Mouse (Mus musculus) heart, embryonic 14.5 days (tissue): Measurements from ENCODE around the gene Mamdc2. TPM values are rescaled to one million over a fixed set of nuclear protein-coding genes. Genes with fewer than 3 reads are reported as not detected.

Source experiments
- ATAC-seq: fragments of 200-750 bp; cut with Nextera tagmentation; 2 replicates; pipeline ENCODE4 v1.8.0; 2017; ENCODE audit warnings: low read depth, moderate TSS enrichment; ENCODE audit not compliant: insufficient number of reproducible peaks, insufficient read depth, low FRiP score
- H3K27ac ChIP-seq, 2 experiments: fragments of 200-500 bp in 1 of 2; fragments of 300-500 bp in 1 of 2; sonication (generic) in 1 of 2; replicated peaks in 1 of 2; 2 replicates each; pipeline ENCODE4 v1.5.1; 2012 to 2014; ENCODE audit warnings: low read depth in 2 of 2, low read length in 2 of 2, control low read depth in 1 of 2, mild to moderate bottlenecking in 1 of 2, mixed read lengths in 1 of 2; ENCODE audit not compliant: control insufficient read depth in 1 of 2, insufficient read depth in 1 of 2
- H3K27me3 ChIP-seq: fragments of 300-500 bp; sonication (generic); 2 replicates; pipeline ENCODE4 v1.6.1; 2014; ENCODE audit warnings: mild to moderate bottlenecking, low read length, control low read depth; ENCODE audit not compliant: control insufficient read depth, insufficient read depth
- H3K36me3 ChIP-seq: fragments of 300-500 bp; sonication (generic); 2 replicates; pipeline ENCODE4 v1.6.1; 2014; ENCODE audit warnings: mild to moderate bottlenecking, control low read depth, low read length, mixed read lengths; ENCODE audit not compliant: control insufficient read depth, insufficient read depth
- H3K4me1 ChIP-seq, 2 experiments: fragments of 200-500 bp in 1 of 2; fragments of 300-500 bp in 1 of 2; sonication (generic) in 1 of 2; 2 replicates each; pipeline ENCODE4 v1.6.1; 2012 to 2014; ENCODE audit warnings: low read length in 2 of 2, control low read depth in 1 of 2, mixed read lengths in 1 of 2; ENCODE audit not compliant: control insufficient read depth in 2 of 2, insufficient read depth in 2 of 2
- H3K4me2 ChIP-seq: fragments of 300-500 bp; sonication (generic); 2 replicates; pipeline ENCODE4 v1.6.1; 2014; ENCODE audit warnings: mild to moderate bottlenecking, low read length
- H3K4me3 ChIP-seq, 2 experiments: fragments of 200-500 bp in 1 of 2; fragments of 300-500 bp in 1 of 2; sonication (generic) in 1 of 2; 2 replicates each; pipeline ENCODE4 v1.5.1; 2012 to 2014; ENCODE audit warnings: low read length in 2 of 2, mild to moderate bottlenecking in 2 of 2, control low read depth in 1 of 2, low read depth in 1 of 2, moderate library complexity in 1 of 2; ENCODE audit not compliant: control insufficient read depth in 1 of 2, insufficient read depth in 1 of 2
- H3K9ac ChIP-seq: fragments of 300-500 bp; sonication (generic); 2 replicates; pipeline ENCODE4 v1.6.1; 2014; ENCODE audit warnings: mild to moderate bottlenecking, low read length
- H3K9me3 ChIP-seq: fragments of 300-500 bp; sonication (generic); 2 replicates; pipeline ENCODE4 v1.6.1; 2016; ENCODE audit warnings: low read length, control low read depth; ENCODE audit not compliant: control insufficient read depth
- WGBS: fragments of 180-500 bp; shearing (Covaris S2); extraction: QIAGEN DNeasy Blood & Tissue Kit; methylation state at CpG from one replicate; pipeline ENCODE4 v1.1.7; 2014; 5-methylcytosine and 5-hydroxymethylcytosine counted together
- polyA plus RNA-seq: library from polyadenylated mRNA; unstranded; fragments of >200 nt; fragmentation: Nextera tagmentation; extraction: Ambion mirVana; gene quantifications from 2 replicates; pipeline ENCODE4 v1.2.1, GENCODE M21; 2014

Gene Mamdc2
- polyA plus RNA-seq, 1 experiment from 2014 or later, result 1.7 TPM

DNA sequence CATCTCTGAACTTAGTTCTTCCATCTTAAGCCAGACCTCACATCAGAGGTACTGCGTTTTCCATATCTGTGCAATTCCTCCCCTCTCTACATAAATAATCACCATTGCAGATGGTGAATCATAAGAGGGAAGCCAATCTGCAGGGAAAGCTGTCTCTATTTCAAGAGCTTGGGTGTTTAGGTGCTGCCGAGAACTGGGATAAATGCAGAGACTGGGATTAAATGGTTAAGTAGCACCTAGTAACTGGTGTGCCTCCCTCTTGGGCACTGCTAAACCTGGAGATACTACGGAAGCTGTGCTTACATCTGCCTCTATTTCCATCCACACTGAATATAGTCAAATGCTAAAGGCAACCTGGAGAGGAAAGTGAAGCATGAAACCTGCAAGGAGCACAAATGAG, 148.3 kb downstream of the Mamdc2 start:
- ATAC-seq, result no peak
- H3K27me3 ChIP-seq, result no peaks in the 10 kb centered on the region
- no peaks in the 10 kb centered on the region for H3K9me3 ChIP-seq
- no peak overlapping the region for H3K9ac ChIP-seq
- no peak overlapping the region for H3K4me3 ChIP-seq
- H3K27ac ChIP-seq, result no peak overlapping the region
- H3K4me1 ChIP-seq, result no peaks in the 10 kb centered on the region
- no peak overlapping the region for H3K4me2 ChIP-seq
- no peaks in the 10 kb centered on the region for H3K36me3 ChIP-seq
- whole genome bisulfite sequencing, result 81% methylated on average over 3 of the region's 3 CpGs

DNA sequence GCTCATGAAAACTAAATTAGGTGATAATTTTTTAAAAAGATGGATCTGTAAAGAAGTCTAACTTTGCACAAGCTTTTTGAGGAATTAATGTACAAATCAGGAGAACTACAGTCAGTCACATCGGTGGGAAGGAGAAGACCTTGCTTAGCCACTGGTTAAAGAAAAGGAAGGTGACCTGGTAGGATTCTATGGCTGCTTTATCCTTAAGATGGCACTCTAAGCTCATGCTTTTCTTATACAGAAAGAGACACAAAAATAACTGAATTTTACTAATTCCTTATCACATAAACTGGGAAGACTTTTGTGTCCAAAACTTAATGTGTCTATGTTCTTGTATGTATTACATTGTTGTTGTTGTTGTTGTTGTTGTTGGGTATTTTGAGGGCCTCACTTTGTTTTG, 149.3 kb downstream of the Mamdc2 start:
- no peaks in the 10 kb centered on the region for H3K36me3 ChIP-seq
- H3K9ac ChIP-seq, result no peak overlapping the region
- no peak overlapping the region for H3K4me3 ChIP-seq
- WGBS, result 88% methylated on average over 1 of the region's 1 CpGs
- no peaks in the 10 kb centered on the region for H3K4me1 ChIP-seq
- H3K4me2 ChIP-seq, result no peak overlapping the region
- H3K9me3 ChIP-seq, result no peaks in the 10 kb centered on the region
- no peak for ATAC-seq
- no peaks in the 10 kb centered on the region for H3K27me3 ChIP-seq
- no peak overlapping the region for H3K27ac ChIP-seq

DNA sequence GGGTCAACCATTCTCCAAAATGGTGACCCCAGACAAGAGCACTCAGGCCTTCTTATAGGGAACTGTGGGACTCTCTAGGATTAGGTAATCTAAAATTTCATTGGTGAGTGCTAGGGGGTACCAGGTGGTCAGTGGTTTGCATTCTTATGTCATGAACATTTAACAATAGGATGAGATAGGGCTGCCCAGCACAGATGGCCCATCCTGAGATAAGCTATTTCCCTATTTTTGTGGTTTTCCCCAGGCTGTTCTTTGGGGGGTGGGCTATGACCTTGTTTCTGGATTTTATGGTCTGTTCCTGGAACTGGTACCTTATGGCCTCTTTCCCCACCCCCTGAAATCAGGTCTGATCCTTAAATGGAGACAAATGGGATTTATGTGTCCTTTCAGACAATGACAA, 151.1 kb downstream of the Mamdc2 start:
- H3K4me3 ChIP-seq, result no peak overlapping the region
- H3K27ac ChIP-seq, result no peak overlapping the region
- no peak overlapping the region for H3K4me2 ChIP-seq
- H3K9ac ChIP-seq, result no peak overlapping the region
- H3K36me3 ChIP-seq, result no peaks in the 10 kb centered on the region
- H3K9me3 ChIP-seq, result no peaks in the 10 kb centered on the region
- ATAC-seq, result no peak
- no peaks in the 10 kb centered on the region for H3K4me1 ChIP-seq
- H3K27me3 ChIP-seq, result no peaks in the 10 kb centered on the region

DNA sequence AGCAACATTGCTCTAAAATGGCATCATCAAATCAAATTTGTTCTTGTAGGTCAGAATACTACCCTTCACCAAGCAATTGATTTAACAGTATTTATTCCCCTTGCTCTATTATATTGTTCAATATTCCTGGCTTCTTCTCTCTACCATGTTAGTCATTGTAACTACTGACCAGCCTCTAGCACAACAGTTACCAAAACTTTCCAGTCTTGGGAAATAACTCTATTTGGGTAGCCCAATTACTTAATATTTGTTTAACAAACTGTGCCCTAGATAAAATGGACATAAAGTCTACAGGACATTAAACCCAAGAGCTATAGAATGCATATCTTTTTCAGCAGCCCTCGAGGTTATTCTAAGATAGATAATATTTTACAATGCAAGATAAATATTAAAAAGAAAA, 159.0 kb downstream of the Mamdc2 start:
- WGBS, result 69% methylated on average over 1 of the region's 1 CpGs

DNA sequence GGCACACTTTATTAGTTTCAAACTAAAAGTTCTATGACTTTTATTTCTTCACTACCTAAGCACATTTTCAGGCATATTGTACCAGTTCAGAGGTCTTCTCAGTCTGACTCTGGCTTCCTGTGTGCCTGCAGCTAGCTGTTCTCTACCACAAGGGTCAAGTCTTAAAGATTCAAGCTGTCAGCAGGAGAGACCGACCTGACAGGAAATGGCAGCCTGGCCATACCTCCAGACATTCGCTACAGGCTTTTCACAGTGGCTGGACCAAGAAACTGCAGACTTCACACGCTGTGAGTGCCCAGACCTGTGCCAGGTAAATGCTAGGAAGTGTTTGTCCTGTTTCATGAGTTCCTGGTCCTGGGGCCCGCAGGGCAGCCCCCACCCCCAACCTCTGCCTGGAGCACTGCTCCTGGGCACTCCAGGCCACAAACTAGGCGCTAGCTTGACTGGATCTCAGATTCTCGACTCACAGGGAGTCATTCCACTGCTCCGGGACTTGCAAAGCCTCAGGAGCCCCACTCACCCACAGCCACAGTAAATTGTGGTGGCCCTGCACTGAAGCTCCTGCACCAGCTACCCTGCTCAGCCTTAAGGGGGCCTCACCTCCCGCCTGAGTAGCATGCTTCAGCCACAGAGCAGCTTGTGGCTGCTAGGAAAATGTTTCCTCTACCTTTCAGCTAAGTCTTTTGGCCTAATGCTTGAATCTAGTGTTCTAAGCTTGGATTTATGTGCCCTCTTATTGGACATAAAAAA, 166.2 kb downstream of the Mamdc2 start:
- Histone ChIP-seq H3K4me1 (no peaks in the 10 kb centered on the region), H3K36me3 (no peaks in the 10 kb centered on the region), H3K4me2 (no peak overlapping the region), H3K4me3 (no peak overlapping the region), H3K9me3 (0 out of 2 replicates have a peak, but pooled peaks cover 3% of the 10 kb centered on the region), H3K9ac (no peak overlapping the region), H3K27me3 (no peaks in the 10 kb centered on the region), H3K27ac (no peak overlapping the region)
- 45% methylated on average over 8 of the region's 8 CpGs for WGBS
- no peak for ATAC-seq

More for the DNA sequence above, 159.0 kb downstream of the Mamdc2 start:
- no peaks in the 10 kb centered on the region for H3K27me3 ChIP-seq
- H3K27ac ChIP-seq, result no peak overlapping the region
- H3K4me2 ChIP-seq, result no peak overlapping the region
- peaks cover 7% of the 10 kb centered on the region; the same call in 1 of the 2 replicates for H3K9me3 ChIP-seq
- H3K4me3 ChIP-seq, result no peak overlapping the region
- H3K36me3 ChIP-seq, result no peaks in the 10 kb centered on the region
- no peaks in the 10 kb centered on the region for H3K4me1 ChIP-seq
- H3K9ac ChIP-seq, result no peak overlapping the region
- no peak for ATAC-seq

DNA sequence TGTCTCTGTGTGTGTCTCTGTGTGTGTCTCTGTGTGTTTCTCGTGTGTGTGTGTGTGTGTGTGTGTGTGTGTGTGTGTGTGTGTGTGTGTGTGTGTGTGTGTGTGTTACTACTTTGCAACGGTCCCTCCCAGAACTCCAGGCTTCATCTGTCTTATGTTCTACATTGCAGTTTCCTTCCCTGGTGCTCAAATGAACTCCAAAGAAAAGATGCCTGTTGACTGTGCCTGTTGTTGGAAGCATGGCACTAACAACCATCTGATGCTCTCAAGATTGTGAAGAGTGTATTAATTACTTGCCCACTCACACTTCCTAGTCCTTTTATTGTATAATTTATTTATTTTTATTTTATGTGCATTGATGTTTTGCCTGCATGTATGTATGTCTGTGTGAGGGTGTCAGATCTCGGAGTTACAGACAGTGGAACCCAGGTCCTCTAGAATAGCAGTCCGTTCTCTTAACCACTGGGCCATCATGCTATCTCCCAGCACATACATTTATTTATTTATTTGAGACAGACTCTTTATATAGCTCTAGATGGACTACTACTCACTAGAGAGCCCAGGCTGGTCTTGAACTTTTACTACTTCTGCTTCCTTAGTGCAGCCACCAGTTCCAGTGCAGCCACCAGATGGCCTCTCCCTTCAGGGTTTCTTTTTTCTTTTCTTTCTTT, 174.1 kb downstream of the Mamdc2 start:
- no peaks in the 10 kb centered on the region for H3K36me3 ChIP-seq
- no peak overlapping the region for H3K27ac ChIP-seq
- 52% methylated on average over 4 of the region's 4 CpGs for WGBS
- H3K27me3 ChIP-seq, result no peaks in the 10 kb centered on the region
- H3K4me2 ChIP-seq, result peak overlapping the region; percentile 85
- no peaks in the 10 kb centered on the region for H3K9me3 ChIP-seq
- H3K4me1 ChIP-seq, result peaks cover 0 to 9% of the 10 kb centered on the region in 2 experiments; a peak in 3 of 4 replicates
- peak overlapping the region; percentile 55 to 90 for H3K4me3 ChIP-seq
- ATAC-seq, result no peak
- no peak overlapping the region for H3K9ac ChIP-seq

DNA sequence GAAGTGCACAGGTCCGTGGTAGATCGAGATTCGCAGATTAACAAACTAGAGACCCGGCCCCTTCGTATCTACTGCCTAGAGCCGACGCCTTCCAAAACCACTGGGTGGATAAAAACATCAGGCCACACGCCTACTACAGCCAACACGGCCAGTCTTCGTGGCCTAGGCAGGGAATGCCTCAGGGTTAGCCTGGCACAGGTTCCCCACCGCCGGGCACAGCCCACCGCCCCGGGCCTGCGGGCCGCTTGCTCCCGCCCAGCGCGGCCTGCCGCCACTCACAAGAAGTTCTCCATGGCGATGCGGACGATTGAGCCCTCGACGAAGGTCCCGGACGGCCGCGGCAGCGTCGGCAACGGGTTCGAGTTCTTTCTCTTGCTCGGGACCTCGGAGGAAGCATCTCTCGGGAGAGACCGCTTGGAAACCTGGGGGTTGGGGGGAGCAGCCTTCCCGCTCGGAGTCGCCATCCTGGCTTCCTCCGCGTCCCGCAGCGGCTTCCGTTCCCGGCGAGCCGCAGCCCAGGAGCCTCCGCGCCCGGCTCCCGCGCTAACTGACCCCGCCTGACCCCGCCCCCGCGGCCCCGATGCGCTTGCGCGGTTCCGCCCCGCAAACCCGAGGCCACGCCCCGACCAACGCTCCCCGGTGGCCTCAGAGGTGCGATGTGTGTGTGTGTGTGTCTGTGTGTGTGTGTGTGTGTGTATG, 174.7 kb downstream of the Mamdc2 start, which contains the start of gene Smc5:
Smc5 (minus strand) TSS at position 543 of the 699 bp plus-strand sequence.
- no peaks in the 10 kb centered on the region for H3K27me3 ChIP-seq
- H3K4me3 ChIP-seq, result peak within 1 kb of the TSS; percentile 55 to 90
- peaks cover 0 to 9% of the 10 kb centered on the region in 2 experiments; a peak in 3 of 4 replicates for H3K4me1 ChIP-seq
- no peaks in the 10 kb centered on the region for H3K9me3 ChIP-seq
- peak; percentile 94 for ATAC-seq
- H3K27ac ChIP-seq, result peak within 1 kb of the TSS in 1 of 2 experiments; percentile 51; a peak in 2 of 4 replicates
- peak within 1 kb of the TSS; percentile 94 for H3K9ac ChIP-seq
- H3K4me2 ChIP-seq, result peak within 1 kb of the TSS; percentile 85
- under 1% methylated on average over 69 of the region's 69 CpGs for WGBS
- H3K36me3 ChIP-seq, result peaks cover 6% of the 10 kb centered on the region
